Mouse (Mus musculus): ENCODE measurements at regions not wholly inside any gene's neighbourhood (a gene's known extent, or its start where the extent isn't known, plus 50 kb on each side); places are given as distances from the start of the nearest gene placed in this dataset.

GRCm38 (mm10) chr16:64068787-64069673 lies 205.1 kb upstream of the Epha3 start:
- H3K27ac ChIP-seq, result no peak overlapping the region
- no peaks in the 10 kb centered on the region for H3K9me3 ChIP-seq
- H3K9ac ChIP-seq, result no peak overlapping the region
- H3K4me3 ChIP-seq, result no peak overlapping the region
- peaks cover 6% of the 10 kb centered on the region; the same call in 1 of the 2 replicates for H3K4me1 ChIP-seq
- WGBS, result 29% methylated on average over 13 of the region's 13 CpGs
- no peaks in the 10 kb centered on the region for H3K36me3 ChIP-seq
- H3K4me2 ChIP-seq, result peak overlapping the region; percentile 24
- no peaks in the 10 kb centered on the region for H3K27me3 ChIP-seq
- no peak; the same call in 1 of the 2 replicates for ATAC-seq (ENCODE audit: insufficient number of reproducible peaks, insufficient read depth, low FRiP score, low TSS enrichment, low read depth)

GRCm38 (mm10) chr16:64062584-64062983 lies 198.6 kb upstream of the Epha3 start:
- no peaks in the 10 kb centered on the region for H3K9me3 ChIP-seq
- H3K4me1 ChIP-seq, result no peaks in the 10 kb centered on the region
- H3K4me2 ChIP-seq, result no peak overlapping the region
- ATAC-seq (ENCODE audit: insufficient number of reproducible peaks, insufficient read depth, low FRiP score, low TSS enrichment, low read depth), result no peak
- no peaks in the 10 kb centered on the region for H3K27me3 ChIP-seq
- no peak overlapping the region for H3K9ac ChIP-seq
- no peak overlapping the region for H3K4me3 ChIP-seq
- no peaks in the 10 kb centered on the region for H3K36me3 ChIP-seq
- 81% methylated on average over 4 of the region's 4 CpGs for WGBS
- H3K27ac ChIP-seq, result no peak overlapping the region

- no peak overlapping the region for H3K27ac ChIP-seq
- no peak for ATAC-seq (ENCODE audit: insufficient number of reproducible peaks, insufficient read depth, low FRiP score, low TSS enrichment, low read depth)
- H3K9ac ChIP-seq, result no peak overlapping the region
- H3K4me2 ChIP-seq, result no peak overlapping the region
- no peaks in the 10 kb centered on the region for H3K27me3 ChIP-seq
- H3K4me3 ChIP-seq, result no peak overlapping the region
- no peaks in the 10 kb centered on the region for H3K9me3 ChIP-seq
- no peaks in the 10 kb centered on the region for H3K4me1 ChIP-seq
- no peaks in the 10 kb centered on the region for H3K36me3 ChIP-seq
- WGBS, result 74% methylated on average over 8 of the region's 8 CpGs
These were observed 194.7 kb upstream of the Epha3 start for GRCm38 (mm10) chr16:64058712-64059111.

- H3K27ac ChIP-seq, result no peak overlapping the region
- no peaks in the 10 kb centered on the region for H3K36me3 ChIP-seq
- no peaks in the 10 kb centered on the region for H3K9me3 ChIP-seq
- no peaks in the 10 kb centered on the region for H3K4me1 ChIP-seq
- no peaks in the 10 kb centered on the region for H3K27me3 ChIP-seq
- ATAC-seq (ENCODE audit: insufficient number of reproducible peaks, insufficient read depth, low FRiP score, low TSS enrichment, low read depth), result no peak
- no peak overlapping the region for H3K4me3 ChIP-seq
- H3K9ac ChIP-seq, result no peak overlapping the region
- no peak overlapping the region for H3K4me2 ChIP-seq
- 62% methylated on average over 1 of the region's 1 CpGs for WGBS
These were observed 190.4 kb upstream of the Epha3 start for GRCm38 (mm10) chr16:64054346-64054745.

- ATAC-seq (ENCODE audit: insufficient number of reproducible peaks, insufficient read depth, low FRiP score, low TSS enrichment, low read depth), result no peak
- no peak overlapping the region for H3K4me3 ChIP-seq
- H3K4me1 ChIP-seq, result no peaks in the 10 kb centered on the region
- H3K9me3 ChIP-seq, result no peaks in the 10 kb centered on the region
- 79% methylated on average over 1 of the region's 1 CpGs for WGBS
- no peak overlapping the region for H3K9ac ChIP-seq
- H3K27ac ChIP-seq, result no peak overlapping the region
- no peak overlapping the region for H3K4me2 ChIP-seq
- no peaks in the 10 kb centered on the region for H3K27me3 ChIP-seq
- H3K36me3 ChIP-seq, result no peaks in the 10 kb centered on the region
These were observed 184.1 kb upstream of the Epha3 start for GRCm38 (mm10) chr16:64048026-64048425.

GRCm38 (mm10) chr16:64033049-64033448 lies 169.1 kb upstream of the Epha3 start:
- WGBS, result 84% methylated on average over 10 of the region's 10 CpGs
- no peaks in the 10 kb centered on the region for H3K36me3 ChIP-seq
- H3K9ac ChIP-seq, result no peak overlapping the region
- H3K27me3 ChIP-seq, result no peaks in the 10 kb centered on the region
- H3K27ac ChIP-seq, result no peak overlapping the region
- no peak for ATAC-seq (ENCODE audit: insufficient number of reproducible peaks, insufficient read depth, low FRiP score, low TSS enrichment, low read depth)
- H3K4me1 ChIP-seq, result no peaks in the 10 kb centered on the region
- no peak overlapping the region for H3K4me2 ChIP-seq
- no peaks in the 10 kb centered on the region for H3K9me3 ChIP-seq
- H3K4me3 ChIP-seq, result no peak overlapping the region

- no peak for ATAC-seq (ENCODE audit: insufficient number of reproducible peaks, insufficient read depth, low FRiP score, low TSS enrichment, low read depth)
- Histone ChIP-seq H3K4me2 (no peak overlapping the region), H3K4me1 (no peaks in the 10 kb centered on the region), H3K27ac (no peak overlapping the region), H3K9ac (no peak overlapping the region), H3K4me3 (no peak overlapping the region), H3K27me3 (no peaks in the 10 kb centered on the region), H3K36me3 (no peaks in the 10 kb centered on the region), H3K9me3 (no peaks in the 10 kb centered on the region)
These were observed 160.0 kb upstream of the Epha3 start for GRCm38 (mm10) chr16:64023981-64024380.

- H3K4me3 ChIP-seq, result no peak overlapping the region
- H3K36me3 ChIP-seq, result no peaks in the 10 kb centered on the region
- no peaks in the 10 kb centered on the region for H3K27me3 ChIP-seq
- no peaks in the 10 kb centered on the region for H3K9me3 ChIP-seq
- ATAC-seq (ENCODE audit: insufficient number of reproducible peaks, insufficient read depth, low FRiP score, low TSS enrichment, low read depth), result no peak
- H3K27ac ChIP-seq, result no peak overlapping the region
- H3K4me1 ChIP-seq, result no peaks in the 10 kb centered on the region
- H3K9ac ChIP-seq, result no peak overlapping the region
- WGBS, result 83% methylated on average over 5 of the region's 5 CpGs
- no peak overlapping the region for H3K4me2 ChIP-seq
These were observed 136.9 kb upstream of the Epha3 start for GRCm38 (mm10) chr16:64000884-64001283.

GRCm38 (mm10) chr16:63967407-63967806 lies 103.4 kb upstream of the Epha3 start:
- no peak for ATAC-seq (ENCODE audit: insufficient number of reproducible peaks, insufficient read depth, low FRiP score, low TSS enrichment, low read depth)
- H3K27ac ChIP-seq, result no peak overlapping the region
- no peak overlapping the region for H3K4me3 ChIP-seq
- no peaks in the 10 kb centered on the region for H3K36me3 ChIP-seq
- H3K27me3 ChIP-seq, result no peaks in the 10 kb centered on the region
- H3K9me3 ChIP-seq, result no peaks in the 10 kb centered on the region
- WGBS, result 82% methylated on average over 2 of the region's 2 CpGs
- H3K4me2 ChIP-seq, result no peak overlapping the region
- no peak overlapping the region for H3K9ac ChIP-seq
- no peaks in the 10 kb centered on the region for H3K4me1 ChIP-seq

GRCm38 (mm10) chr16:63960786-63961185 lies 96.8 kb upstream of the Epha3 start:
- ATAC-seq (ENCODE audit: insufficient number of reproducible peaks, insufficient read depth, low FRiP score, low TSS enrichment, low read depth), result no peak
- Histone ChIP-seq H3K9me3 (no peaks in the 10 kb centered on the region), H3K9ac (no peak overlapping the region), H3K4me2 (no peak overlapping the region), H3K27ac (no peak overlapping the region), H3K4me1 (no peaks in the 10 kb centered on the region), H3K36me3 (no peaks in the 10 kb centered on the region), H3K4me3 (no peak overlapping the region), H3K27me3 (no peaks in the 10 kb centered on the region)
- 53% methylated on average over 1 of the region's 1 CpGs for WGBS

GRCm38 (mm10) chr16:63958154-63958553 lies 94.2 kb upstream of the Epha3 start:
- peak overlapping the region; percentile 47 for H3K4me2 ChIP-seq
- H3K4me3 ChIP-seq, result peak overlapping the region; percentile 20
- no peak overlapping the region for H3K9ac ChIP-seq
- no peak for ATAC-seq (ENCODE audit: insufficient number of reproducible peaks, insufficient read depth, low FRiP score, low TSS enrichment, low read depth)
- H3K4me1 ChIP-seq, result no peaks in the 10 kb centered on the region
- H3K9me3 ChIP-seq, result no peaks in the 10 kb centered on the region
- no peaks in the 10 kb centered on the region for H3K27me3 ChIP-seq
- peak overlapping the region; percentile 48 for H3K27ac ChIP-seq
- 7% methylated on average over 6 of the region's 6 CpGs for WGBS
- H3K36me3 ChIP-seq, result no peaks in the 10 kb centered on the region

GRCm38 (mm10) chr16:63925195-63925594 lies 61.2 kb upstream of the Epha3 start:
- no peaks in the 10 kb centered on the region for H3K27me3 ChIP-seq
- H3K27ac ChIP-seq, result no peak overlapping the region
- 59% methylated on average over 3 of the region's 3 CpGs for WGBS

More at GRCm38 (mm10) chr16:63925195-63925594, 61.2 kb upstream of the Epha3 start:
- Histone ChIP-seq H3K9me3 (no peaks in the 10 kb centered on the region), H3K4me3 (no peak overlapping the region), H3K36me3 (no peaks in the 10 kb centered on the region), H3K4me2 (no peak overlapping the region), H3K4me1 (no peaks in the 10 kb centered on the region), H3K9ac (no peak overlapping the region)
- no peak for ATAC-seq (ENCODE audit: insufficient number of reproducible peaks, insufficient read depth, low FRiP score, low TSS enrichment, low read depth)

Measured in embryonic facial prominence, embryonic 13.5 days (tissue).